Mouse (Mus musculus) heart, adult 2 months (tissue): Measurements from ENCODE around the gene Capn3. TPM values are rescaled to one million over a fixed set of nuclear protein-coding genes. Genes with fewer than 3 reads are reported as not detected.
A peak's percentile ranks its signal among the peaks of the same experiment; 100 is the strongest.

ENCODE experiments used
- DNase-seq, 2 experiments: peaks; one replicate each; pipeline ENCODE4 v3.0.0; 2021
- H3K27ac ChIP-seq: fragments of 200-600 bp; 2 replicates; pipeline ENCODE4 v1.8.1; 2022
- H3K27me3 ChIP-seq: fragments of 200-500 bp; 2 replicates; pipeline ENCODE4 v1.6.1; 2012; ENCODE audit warnings: mild to moderate bottlenecking, low read length, inconsistent platforms, mixed read lengths; ENCODE audit not compliant: control insufficient read depth, insufficient read depth
- H3K36me3 ChIP-seq: fragments of 200-500 bp; 2 replicates; pipeline ENCODE4 v1.6.1; 2012; ENCODE audit warnings: low read length, inconsistent platforms; ENCODE audit not compliant: control insufficient read depth, insufficient read depth
- H3K4me1 ChIP-seq: fragments of 200-500 bp; 2 replicates; pipeline ENCODE4 v1.6.1; 2011; ENCODE audit warnings: low read length; ENCODE audit not compliant: control insufficient read depth, insufficient read depth
- H3K4me3 ChIP-seq: fragments of 200-600 bp; 2 replicates; pipeline ENCODE4 v1.8.1; 2022
- H3K79me2 ChIP-seq: fragments of 200-500 bp; replicated peaks from 2 replicates; pipeline ENCODE4 v1.6.1; 2012; ENCODE audit warnings: mild to moderate bottlenecking, inconsistent platforms, low read length, moderate library complexity, mixed read lengths; ENCODE audit not compliant: control insufficient read depth, insufficient read depth
- H3K9ac ChIP-seq: fragments of 200-500 bp; 2 replicates; pipeline ENCODE4 v1.6.1; 2012; ENCODE audit warnings: low read depth, mild to moderate bottlenecking, control low read depth, inconsistent platforms, low read length, mixed read lengths
- CTCF ChIP-seq: fragments of 200-600 bp; IDR thresholded peaks from 2 replicates; pipeline ENCODE4 v1.8.1; 2022; ENCODE audit warnings: antibody characterized with exemption, mild to moderate bottlenecking, moderate library complexity
- EP300 ChIP-seq: fragments of 200-500 bp; IDR thresholded peaks from 2 replicates; pipeline ENCODE4 v1.6.1; 2011; ENCODE audit warnings: low read depth, low read length, control low read depth; ENCODE audit not compliant: insufficient read depth
- POLR2A ChIP-seq: fragments of 200-500 bp; IDR thresholded peaks from 2 replicates; pipeline ENCODE4 v1.6.1; 2011; ENCODE audit warnings: mild to moderate bottlenecking, low read depth, low read length, control low read depth; ENCODE audit not compliant: insufficient read depth
- WGBS: fragments of 180-500 bp; shearing (Covaris S2); methylation state at CpG from one replicate; pipeline ENCODE4 v1.1.7; 2018; 5-methylcytosine and 5-hydroxymethylcytosine counted together
- intact Hi-C: fragments of 180-260 bp; cut with DNase I; formaldehyde crosslinking; loops from one replicate; pipeline ENCODE4 v1.15.1; 2025
- polyA plus RNA-seq: library from polyadenylated mRNA; depleted of rRNA; stranded (reverse); fragments of >200 nt; gene quantifications from 2 replicates; pipeline ENCODE4 v1.2.3, GENCODE M21; 2012
- total RNA-seq, 2 experiments: library from RNA; stranded (reverse); gene quantifications; 2 replicates each; pipeline ENCODE4 v1.2.3; 2021

Capn3 gene
- total and polyA plus RNA-seq, 3 experiments, result 1.5 to 2.6 (median 1.9) TPM

DNA sequence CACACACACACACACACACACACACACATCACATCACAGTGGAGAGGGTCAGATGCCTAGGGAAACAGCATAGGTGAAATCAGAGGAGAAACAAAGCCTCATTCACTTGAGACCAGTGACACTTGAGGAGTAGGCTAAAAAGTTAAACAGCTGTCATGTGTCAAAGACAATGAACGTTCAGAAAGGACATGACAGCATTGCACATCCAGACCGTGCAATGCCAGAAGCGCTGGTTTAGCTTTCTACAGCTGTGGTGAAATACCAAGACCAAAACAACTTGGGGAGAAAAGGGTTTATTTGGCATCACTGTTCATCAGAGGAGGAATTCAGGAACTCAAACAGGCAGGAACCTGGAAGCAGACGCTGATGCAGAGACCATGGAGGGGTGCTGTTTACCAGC is 37.4 kb downstream of the Capn3 start:
- intact Hi-C loops, result no loop called here
- Histone ChIP-seq H3K79me2 (no peaks in the 10 kb centered on the region), H3K9ac (no peak overlapping the region), H3K27ac (no peak overlapping the region), H3K27me3 (no peaks in the 10 kb centered on the region), H3K36me3 (no peaks in the 10 kb centered on the region), H3K4me1 (no peaks in the 10 kb centered on the region), H3K4me3 (no peak overlapping the region)
- TF ChIP-seq POLR2A (no peak), CTCF (no peak), EP300 (no peak)
- 41% methylated on average over 4 of the region's 4 CpGs for WGBS
- no peak for DNase-seq

DNA sequence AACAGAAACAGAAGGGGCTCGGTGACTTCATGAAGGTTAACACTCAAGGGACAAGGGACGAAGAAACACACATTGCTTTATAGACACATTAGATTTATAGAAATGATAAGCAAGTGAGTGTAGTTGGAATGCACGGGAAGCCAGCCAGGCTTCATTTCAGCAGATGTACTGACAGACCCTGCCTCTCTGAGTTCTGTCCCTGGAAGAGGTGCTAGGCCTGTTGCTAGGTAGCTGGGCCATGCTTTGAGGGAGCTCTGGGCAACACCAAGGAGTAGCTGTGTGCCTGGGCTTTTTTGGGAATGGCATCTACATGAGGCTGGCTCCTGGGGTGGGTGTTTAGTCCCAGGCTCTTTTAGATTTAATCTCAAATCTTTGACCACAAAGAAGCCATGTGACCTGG is 40.7 kb downstream of the Capn3 start:
- H3K27me3 ChIP-seq, result no peaks in the 10 kb centered on the region
- H3K79me2 ChIP-seq, result no peaks in the 10 kb centered on the region
- TF ChIP-seq POLR2A (no peak), CTCF (no peak), EP300 (no peak)
- no peaks in the 10 kb centered on the region for H3K36me3 ChIP-seq
- intact Hi-C loops, result no loop called here
- H3K4me1 ChIP-seq, result no peaks in the 10 kb centered on the region
- 57% methylated on average over 3 of the region's 3 CpGs for WGBS
- no peak overlapping the region for H3K4me3 ChIP-seq
- no peak overlapping the region for H3K27ac ChIP-seq
- H3K9ac ChIP-seq, result no peak overlapping the region
- no peak for DNase-seq

DNA sequence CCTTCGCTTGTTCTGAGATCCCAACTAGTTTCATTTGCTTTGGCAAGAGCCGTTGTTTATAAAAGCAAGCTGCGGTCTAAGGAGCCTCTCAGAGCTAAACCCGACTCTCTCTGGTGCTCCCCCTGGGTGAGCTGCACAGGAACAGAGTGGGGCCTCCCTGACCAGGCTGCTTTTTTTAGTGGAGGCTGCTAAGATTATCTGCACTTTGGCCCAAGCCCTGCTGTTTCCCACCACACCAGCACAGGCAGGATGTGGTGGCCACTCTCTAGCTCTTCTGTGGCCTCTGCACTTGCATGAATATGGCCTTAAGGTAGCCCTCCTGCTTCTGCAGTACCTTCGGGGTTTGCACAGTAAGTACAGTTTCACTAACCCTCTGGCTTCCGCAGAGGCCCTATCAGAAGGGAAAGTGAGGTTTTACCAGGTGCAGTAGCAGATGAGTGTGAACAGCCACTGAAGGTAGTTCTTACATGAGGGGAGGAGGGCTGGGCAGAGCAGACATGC is 44.2 kb downstream of the Capn3 start:
- Histone ChIP-seq H3K36me3 (no peaks in the 10 kb centered on the region), H3K27ac (no peak overlapping the region), H3K4me3 (no peak overlapping the region), H3K4me1 (no peaks in the 10 kb centered on the region), H3K27me3 (no peaks in the 10 kb centered on the region), H3K79me2 (no peaks in the 10 kb centered on the region), H3K9ac (no peak overlapping the region)
- 36% methylated on average over 6 of the region's 6 CpGs for WGBS
- no peak for TF ChIP-seq POLR2A
- TF ChIP-seq CTCF, result no peak
- intact Hi-C loops, result no loop called here
- no peak for DNase-seq

DNA sequence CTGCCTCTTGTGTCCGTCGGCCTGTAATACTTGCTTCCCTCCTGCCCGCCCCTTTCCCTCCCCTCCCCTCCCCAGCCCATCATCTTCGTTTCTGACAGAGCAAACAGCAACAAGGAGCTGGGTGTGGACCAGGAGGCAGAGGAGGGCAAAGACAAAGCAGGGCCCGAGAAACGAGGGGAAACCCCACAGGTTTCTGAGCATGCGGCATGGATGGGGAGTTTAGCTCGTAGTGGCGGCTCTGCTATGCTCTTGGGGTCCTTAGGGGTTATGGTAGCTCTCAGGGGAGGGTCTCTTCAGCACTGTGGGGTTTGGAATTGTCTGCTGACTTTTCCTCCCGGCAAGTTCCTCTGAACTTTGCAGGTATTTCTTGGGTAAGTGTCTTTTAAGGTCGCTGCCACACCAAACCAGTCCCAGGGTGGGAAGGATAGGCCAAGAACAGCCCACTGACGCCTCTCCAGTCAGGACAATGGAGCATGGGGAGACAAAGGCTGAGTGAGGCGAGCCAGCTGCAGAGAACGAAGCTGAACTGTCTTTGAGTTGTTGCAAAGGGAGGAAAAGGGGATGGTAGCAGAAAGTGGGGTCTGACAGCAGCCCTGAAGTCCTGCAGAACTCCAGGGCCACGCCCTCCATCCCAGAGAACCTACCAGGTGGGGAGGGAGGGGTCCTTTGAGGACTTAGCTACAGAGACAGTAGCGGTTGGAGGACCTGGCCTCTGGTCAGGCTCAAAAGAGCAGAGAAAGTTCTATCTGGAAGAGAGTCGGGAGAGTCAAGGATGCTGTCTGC is 45.5 kb downstream of the Capn3 start:
- Histone ChIP-seq H3K4me1 (no peaks in the 10 kb centered on the region), H3K27ac (no peak overlapping the region), H3K27me3 (no peaks in the 10 kb centered on the region), H3K4me3 (no peak overlapping the region), H3K9ac (no peak overlapping the region), H3K79me2 (no peaks in the 10 kb centered on the region), H3K36me3 (no peaks in the 10 kb centered on the region)
- no peak for TF ChIP-seq POLR2A
- DNase-seq, result no peak
- intact Hi-C loops, result no loop called here
- 58% methylated on average over 17 of the region's 17 CpGs for WGBS

DNA sequence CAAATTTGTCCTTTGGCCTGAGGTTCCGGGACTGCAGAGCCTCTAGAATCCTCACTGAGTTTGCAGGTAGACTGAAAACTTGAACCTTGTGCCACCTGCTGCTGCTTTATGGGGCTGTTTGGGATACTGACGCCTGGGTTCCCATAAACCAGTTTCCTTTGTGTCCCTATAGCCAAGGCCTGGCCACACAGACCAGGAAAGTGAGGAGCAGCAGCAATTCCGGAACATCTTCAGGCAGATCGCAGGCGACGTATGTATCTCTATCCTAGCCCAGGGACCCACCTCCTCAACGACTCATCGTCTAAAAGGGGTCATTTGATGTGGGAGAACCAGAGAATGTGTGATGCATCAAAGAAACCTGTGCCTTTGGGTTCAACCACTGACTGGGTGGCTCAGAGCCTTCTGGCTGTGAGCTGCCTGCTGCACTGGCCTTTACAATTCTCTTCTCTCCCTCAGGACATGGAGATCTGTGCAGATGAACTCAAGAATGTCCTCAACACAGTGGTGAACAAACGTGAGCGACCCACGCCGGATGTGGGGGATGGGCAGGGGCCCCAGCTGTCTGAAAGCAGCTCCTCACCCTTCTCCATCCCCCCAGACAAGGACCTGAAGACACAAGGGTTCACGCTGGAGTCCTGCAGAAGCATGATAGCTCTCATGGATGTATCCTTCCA is 46.2 kb downstream of the Capn3 start:
- TF ChIP-seq POLR2A (no peak), EP300 (no peak), CTCF (no peak)
- H3K27ac ChIP-seq, result no peak overlapping the region

DNA sequence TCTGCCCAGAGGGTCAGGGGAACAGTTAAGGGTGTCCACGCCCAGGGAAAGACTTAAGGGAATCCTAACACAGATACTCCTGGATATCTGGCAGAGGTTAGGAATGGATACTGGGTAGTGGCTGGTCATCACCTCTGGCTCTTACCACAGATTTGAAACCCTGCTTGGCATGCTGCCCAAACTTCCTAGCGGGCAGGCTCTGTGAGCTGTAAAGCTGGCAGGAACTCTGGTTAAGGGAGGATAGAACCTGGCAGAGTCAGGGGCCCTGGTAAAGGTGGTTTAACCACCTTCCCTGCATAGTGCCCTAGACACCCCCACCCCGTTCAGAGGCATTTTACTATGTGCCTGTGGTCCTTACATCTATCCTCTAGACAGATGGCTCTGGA is 46.8 kb downstream of the Capn3 start:
- WGBS, result 47% methylated on average over 3 of the region's 3 CpGs
- no peaks in the 10 kb centered on the region for H3K27me3 ChIP-seq
- no peaks in the 10 kb centered on the region for H3K79me2 ChIP-seq
- H3K36me3 ChIP-seq, result no peaks in the 10 kb centered on the region
- TF ChIP-seq POLR2A, result no peak
- TF ChIP-seq EP300, result no peak
- no peak for TF ChIP-seq CTCF
- DNase-seq, result peak; percentile 26 to 43
- H3K27ac ChIP-seq, result no peak overlapping the region
- H3K4me3 ChIP-seq, result no peak overlapping the region
- H3K4me1 ChIP-seq, result no peaks in the 10 kb centered on the region
- intact Hi-C loops, result no loop called here
- H3K9ac ChIP-seq, result no peak overlapping the region

More for the DNA sequence above, 46.2 kb downstream of the Capn3 start:
- Histone ChIP-seq H3K79me2 (no peaks in the 10 kb centered on the region), H3K36me3 (no peaks in the 10 kb centered on the region), H3K9ac (no peak overlapping the region), H3K4me3 (no peak overlapping the region), H3K27me3 (no peaks in the 10 kb centered on the region), H3K4me1 (no peaks in the 10 kb centered on the region)
- 68% methylated on average over 13 of the region's 13 CpGs for WGBS
- intact Hi-C loops, result no loop called here
- DNase-seq, result peak in 1 of 2 experiments; percentile 11
